Mouse (Mus musculus): ENCODE data around the gene Rfx4.

DNA sequence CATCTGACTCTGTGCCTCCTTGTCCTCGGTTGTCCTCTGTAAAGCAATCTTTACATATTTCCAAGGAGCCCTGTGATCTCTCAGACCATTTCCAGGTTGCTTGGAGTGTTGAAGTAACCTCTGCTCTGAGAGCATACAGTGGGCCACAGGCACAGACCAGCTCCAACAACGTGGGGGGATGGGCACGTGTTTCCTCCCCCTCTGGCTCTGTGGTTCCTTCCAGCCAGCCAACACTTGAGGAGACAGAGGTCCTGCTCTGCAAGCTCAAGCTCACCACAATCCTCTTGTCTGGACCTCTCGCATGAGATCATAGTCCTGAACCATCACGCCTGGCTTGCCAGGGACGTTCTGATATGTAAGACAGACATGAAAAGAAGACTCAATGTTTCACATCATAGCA is 79.7 kb downstream of the Rfx4 start:
- TF ChIP-seq POLR2A (IDR thresholded peaks at IDR 0.05; ENCODE audit: extremely low read depth, insufficient read depth, low read length) (no peak), CTCF (IDR thresholded peaks at IDR 0.05; ENCODE audit: low read depth, low read length) (no peak)

All from liver, adult 2 months (tissue).